Mouse (Mus musculus) megakaryocyte, adult 5-6 weeks (primary cell): Measurements from ENCODE around the gene Pfkfb3. TPM values are rescaled to one million over a fixed set of nuclear protein-coding genes. Genes with fewer than 3 reads are reported as not detected.
A peak's percentile ranks its signal among the peaks of the same experiment; 100 is the strongest.

ENCODE experiments used
- ATAC-seq: 2 replicates; pipeline ENCODE4 v1.8.0; 2016; ENCODE audit warnings: mild to moderate bottlenecking, inconsistent platforms; ENCODE audit not compliant: poor library complexity, severe bottlenecking
- total RNA-seq, 2 experiments: library from RNA; stranded (forward) in 1 of 2; stranded (reverse) in 1 of 2; fragments of 153-499, 151-499 nt in 1 of 2; fragments of 221-1000, 200-1000 nt in 1 of 2; gene quantifications; 2 replicates each; pipeline versions ENCODE4 v1.2.3 to v1.2.4; 2015 to 2017

The Pfkfb3 gene
- total RNA-seq, 2 experiments from 2014 or later, result 22.1 to 24.5 TPM

GRCm38 (mm10) chr2:11503736-11504135, 50.1 kb downstream of the Pfkfb3 start:
- no peak for ATAC-seq

GRCm38 (mm10) chr2:11502901-11503431, 50.9 kb downstream of the Pfkfb3 start:
- peak; percentile 45 for ATAC-seq

- peak; percentile 1; the same call in 1 of the 2 replicates for ATAC-seq
These were observed 51.6 kb downstream of the Pfkfb3 start for GRCm38 (mm10) chr2:11502255-11502765.

DNA sequence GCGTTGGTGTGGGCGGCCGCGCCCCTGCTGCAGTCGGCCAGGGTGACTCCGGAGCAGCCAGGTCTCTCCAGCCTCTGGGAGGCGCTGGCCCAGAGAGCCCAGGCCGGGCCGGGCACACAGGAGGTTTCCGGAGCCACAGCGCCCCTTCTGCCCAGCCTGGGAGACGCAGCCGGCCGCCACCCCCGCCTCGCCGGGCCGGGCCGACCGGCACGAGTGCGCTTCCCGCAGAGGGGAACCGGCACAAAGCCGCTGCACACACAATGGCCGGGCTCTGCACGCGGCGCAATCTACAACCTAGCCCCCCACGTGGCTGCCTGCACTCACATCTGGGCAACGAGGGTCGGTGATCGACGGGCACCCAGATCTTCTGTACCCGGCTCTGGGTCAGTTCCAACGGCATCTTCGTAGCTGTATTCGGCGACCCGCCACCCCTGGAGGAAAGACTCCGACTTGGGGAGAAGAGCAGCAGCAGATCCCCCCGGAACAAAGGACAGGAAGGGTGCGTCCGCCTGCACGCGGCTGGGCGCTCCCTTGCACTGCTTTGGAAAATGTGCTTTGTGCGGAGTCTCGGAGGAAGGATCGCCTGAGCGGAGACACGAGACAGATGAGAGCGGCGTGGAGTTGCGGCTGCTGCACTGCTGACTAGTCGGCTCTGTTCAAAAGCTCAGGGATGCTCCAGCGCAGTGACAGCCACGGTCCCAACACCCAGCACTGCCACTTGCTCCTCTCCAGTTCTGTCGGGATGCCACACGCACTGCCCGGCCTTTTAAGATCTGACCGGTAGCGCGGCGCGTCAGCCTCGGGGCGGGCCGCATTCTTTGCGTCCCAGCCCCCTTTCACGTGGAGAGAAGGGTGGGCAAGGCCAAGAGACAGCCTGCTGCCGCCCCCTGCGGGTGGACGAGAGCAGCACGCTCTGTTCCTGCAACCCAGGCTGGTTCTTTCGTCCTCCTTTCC, 52.3 kb downstream of the Pfkfb3 start:
- peak; percentile 77 for ATAC-seq

DNA sequence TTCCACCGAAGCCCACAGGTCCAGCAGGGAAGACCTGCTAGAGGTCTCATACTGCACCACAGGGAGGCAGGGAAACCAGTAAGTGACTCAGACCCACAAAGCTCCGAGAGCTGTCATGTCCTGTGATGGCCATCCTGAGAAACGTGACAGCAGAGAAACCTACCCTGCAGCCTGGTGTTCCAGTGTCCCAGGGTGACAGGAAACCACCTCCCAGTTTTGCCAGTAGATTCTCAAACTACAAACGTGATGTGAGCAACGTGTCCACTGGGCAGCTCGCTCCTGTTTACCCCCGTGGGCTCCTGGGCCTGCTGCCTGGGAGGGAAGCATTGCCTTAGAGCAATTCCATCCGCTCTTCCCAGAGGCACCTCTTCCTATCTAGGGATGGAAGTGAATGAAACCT, 53.2 kb downstream of the Pfkfb3 start:
- no peak for ATAC-seq

- ATAC-seq, result peak; percentile 73
These were observed 57.3 kb downstream of the Pfkfb3 start for GRCm38 (mm10) chr2:11496601-11497031.

GRCm38 (mm10) chr2:11494841-11495255, 59.0 kb downstream of the Pfkfb3 start:
- no peak for ATAC-seq

DNA sequence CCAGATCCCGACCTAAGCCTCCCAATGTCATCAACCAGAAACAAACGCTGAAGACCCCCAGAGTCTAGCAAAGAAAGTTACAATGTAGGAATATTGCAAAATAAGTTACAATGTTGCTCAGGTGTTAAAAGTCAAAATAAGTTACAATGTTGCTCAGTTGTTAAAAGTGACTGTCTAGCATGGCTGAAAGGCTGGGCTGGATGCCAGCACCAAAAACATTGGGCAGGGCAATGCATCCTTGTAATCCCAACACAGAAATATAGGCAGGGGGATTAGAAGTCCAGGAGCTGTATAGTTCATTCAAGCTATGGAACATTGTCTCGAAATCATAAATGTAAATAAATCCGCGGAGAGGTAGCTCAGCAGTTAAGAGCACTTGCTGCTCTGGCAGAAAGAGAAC, 61.0 kb downstream of the Pfkfb3 start:
- ATAC-seq, result no peak

DNA sequence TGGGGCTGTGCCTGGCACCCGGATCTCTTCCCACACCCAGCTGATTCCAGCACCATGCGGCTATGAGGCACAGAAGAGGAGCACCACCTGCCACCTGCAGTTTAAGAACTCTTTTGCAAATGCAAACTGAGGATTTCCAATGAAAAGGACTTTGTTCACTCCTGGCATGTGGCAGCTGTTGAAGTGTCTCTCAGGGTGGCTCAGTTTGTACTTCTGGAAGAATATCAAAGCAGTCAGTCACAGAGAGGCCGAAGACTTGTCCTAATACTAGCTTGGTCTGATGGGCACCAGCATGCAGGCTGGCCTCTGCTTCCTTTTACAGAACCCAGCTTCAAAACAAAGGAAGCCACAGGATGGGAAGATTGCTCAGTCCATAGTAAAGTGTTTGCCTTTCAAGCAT, 62.4 kb downstream of the Pfkfb3 start:
- no peak for ATAC-seq

- ATAC-seq, result peak; percentile 76
These were observed 63.3 kb downstream of the Pfkfb3 start for GRCm38 (mm10) chr2:11490554-11490953.

DNA sequence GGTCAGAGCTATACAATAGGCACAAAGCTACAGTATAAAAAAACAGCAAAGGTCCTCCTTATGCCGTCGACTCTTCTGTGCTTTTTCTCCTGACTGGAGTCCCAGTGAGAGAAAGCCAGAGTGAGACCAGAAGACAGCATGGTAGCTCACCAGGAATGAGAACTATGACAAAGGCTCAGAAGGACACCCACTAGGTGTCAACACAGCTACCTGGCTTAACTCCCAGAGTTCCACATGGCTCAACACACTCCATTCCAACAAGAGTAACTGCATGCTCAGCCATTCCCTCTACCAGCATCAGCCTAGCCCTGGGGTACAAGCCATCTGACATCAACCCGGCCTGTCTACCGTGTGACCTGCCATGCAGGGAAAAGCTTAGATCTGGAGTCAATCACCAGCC, 70.7 kb downstream of the Pfkfb3 start:
- no peak for ATAC-seq

GRCm38 (mm10) chr2:11482364-11482763, 71.5 kb downstream of the Pfkfb3 start:
- ATAC-seq, result no peak

- ATAC-seq, result no peak
These were observed 74.9 kb downstream of the Pfkfb3 start for GRCm38 (mm10) chr2:11478960-11479359.

GRCm38 (mm10) chr2:11475316-11475715, 78.6 kb downstream of the Pfkfb3 start:
- ATAC-seq, result no peak

DNA sequence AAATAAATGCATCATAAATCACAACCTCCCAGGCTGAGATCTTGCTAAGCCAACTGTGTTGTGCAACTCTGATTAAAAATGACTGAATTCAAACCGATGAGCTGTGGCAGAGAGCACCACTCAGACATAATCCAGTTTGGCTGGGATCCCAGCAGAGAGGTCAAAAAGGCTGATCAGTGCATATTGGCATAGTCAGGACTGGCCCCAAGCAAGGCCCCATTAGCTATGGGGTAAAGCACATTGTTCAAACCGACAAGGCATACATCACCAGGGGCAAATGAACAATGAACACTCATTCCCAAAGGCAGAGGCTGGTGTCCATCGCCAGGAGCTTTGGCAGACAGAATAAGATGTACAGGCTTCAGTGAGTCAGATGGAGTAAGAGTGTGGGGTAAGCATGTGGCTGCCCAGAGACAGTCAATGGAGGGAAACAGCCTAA, 89.2 kb downstream of the Pfkfb3 start:
- ATAC-seq, result no peak

DNA sequence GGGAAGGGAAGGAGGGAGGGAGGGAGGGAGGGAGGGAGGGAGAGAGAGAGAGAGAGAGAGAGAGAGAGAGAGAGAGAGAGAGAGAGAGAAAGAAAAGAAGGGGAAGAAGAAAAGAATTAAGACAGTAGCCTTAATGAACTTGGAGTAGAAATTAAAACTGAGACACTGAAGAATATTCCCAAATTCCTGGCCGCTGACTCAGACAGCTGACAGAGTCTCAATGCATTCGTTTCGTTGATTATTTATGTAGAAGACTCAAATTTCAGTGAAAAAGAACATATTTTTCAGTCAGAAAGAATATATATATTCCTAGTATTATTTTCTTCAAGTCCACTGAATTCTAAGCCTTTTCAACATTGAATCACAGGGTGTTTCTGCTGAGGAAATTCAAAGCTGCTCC, 92.9 kb downstream of the Pfkfb3 start:
- no peak for ATAC-seq

DNA sequence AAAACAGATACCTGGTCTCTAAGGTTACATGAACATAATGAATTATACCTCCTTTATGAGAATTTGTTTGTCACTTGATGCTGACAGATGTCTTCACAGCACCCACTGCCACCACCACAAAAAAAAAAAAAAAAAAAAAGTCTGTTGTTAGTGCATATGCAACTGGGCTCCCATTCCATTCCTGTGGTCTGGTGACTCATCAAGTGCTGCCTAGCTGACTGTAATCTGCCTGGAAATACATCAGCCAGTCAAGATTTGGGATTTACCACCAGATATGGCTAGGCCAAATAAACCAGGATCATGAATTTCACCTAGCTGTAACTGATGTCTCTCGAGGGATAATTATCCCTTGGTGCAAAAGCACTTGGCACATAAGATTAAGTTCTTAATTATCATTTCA, 95.4 kb downstream of the Pfkfb3 start:
- ATAC-seq, result no peak

GRCm38 (mm10) chr2:11457904-11458303, 96.0 kb downstream of the Pfkfb3 start:
- no peak for ATAC-seq

DNA sequence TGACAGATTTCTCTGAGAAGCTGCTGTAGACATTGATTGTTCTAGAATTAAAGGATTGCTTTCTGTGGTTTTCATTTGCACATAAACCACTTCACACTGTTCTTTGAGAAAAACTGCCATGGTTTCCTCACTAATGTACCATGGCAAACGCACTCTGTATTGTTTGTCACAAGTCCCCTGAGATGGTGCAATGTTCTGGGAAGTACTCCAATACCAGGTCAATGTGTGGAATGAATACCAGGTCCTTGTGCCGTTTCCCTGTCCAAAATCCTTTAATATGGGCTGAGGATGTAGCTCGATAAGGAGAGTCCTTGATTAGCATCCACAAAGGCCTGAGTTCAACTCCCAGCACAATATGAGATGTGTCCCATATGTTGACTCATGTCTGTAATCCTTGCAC, 105.2 kb downstream of the Pfkfb3 start:
- no peak for ATAC-seq

- no peak for ATAC-seq
These were observed 106.0 kb downstream of the Pfkfb3 start for GRCm38 (mm10) chr2:11447865-11448264.

GRCm38 (mm10) chr2:11445722-11446121, 108.2 kb downstream of the Pfkfb3 start:
- no peak for ATAC-seq

DNA sequence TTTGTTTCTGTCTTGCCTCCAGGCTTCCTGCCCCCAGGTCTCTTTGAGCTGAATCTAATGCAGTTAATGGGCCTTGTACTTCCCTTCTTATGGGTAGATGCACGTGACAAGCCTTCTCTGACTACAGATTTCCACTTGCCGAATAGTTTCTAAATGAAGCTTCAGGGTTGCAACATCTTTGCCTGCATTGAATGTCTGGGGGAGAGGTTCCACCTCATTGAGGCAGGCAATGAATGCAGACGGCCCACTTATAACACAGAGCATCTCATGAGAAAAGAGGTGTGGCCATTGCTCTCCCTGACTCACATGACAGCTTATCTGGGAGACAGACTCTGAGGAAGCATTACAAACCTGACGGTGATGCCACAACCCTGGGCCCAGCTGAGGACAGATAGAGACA, 112.0 kb downstream of the Pfkfb3 start:
- ATAC-seq, result peak; percentile 95
